Mouse (Mus musculus) ovary, postnatal 14 days (tissue): ENCODE data around the gene Gm8113.
A peak's percentile ranks its signal among the peaks of the same experiment; 100 is the strongest.
"Not testable (repeated sequence)": the region's sequence is repeated elsewhere in the genome, so short reads cannot be mapped to it uniquely, and the experiment has no call there.

Experiments used
- DNase-seq: peaks from one replicate; pipeline ENCODE4 v3.0.0; 2022; ENCODE audit warnings: low spot score

The Gm8113 gene

DNA sequence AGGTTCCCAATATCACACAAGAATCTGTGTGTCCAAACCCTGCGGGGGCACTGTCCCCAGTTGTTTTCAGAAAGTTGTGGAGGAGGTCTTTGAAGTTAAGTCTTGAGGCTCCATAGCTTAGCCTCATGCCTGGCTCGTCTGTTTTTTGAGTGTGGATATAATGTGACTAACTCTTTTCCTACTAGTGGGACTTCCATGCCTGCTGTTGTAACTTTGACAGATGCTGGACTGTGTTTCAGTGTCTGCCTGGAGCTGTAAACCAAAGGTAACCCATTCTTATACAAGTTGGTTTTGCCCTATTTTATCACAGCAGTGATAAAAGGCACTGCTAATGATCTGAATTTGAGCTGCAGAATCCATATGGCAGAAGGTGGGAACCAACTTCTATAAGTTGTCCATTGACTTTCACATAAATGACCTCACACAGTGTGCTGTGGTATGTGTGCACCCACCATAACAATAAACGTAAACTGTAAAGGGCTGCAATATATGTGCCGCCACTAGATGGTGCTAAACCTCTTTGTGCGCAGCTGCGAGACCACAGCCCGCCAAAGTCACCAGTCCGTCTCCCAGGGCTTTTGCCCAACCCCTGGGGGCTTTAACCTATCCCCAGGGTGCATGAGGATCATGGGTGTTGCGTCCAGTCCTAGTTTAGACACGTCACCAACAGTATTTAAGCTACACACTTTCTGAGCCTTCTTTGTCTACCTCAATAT, at the start of gene Gm8113:
TSS of gene Gm8113 (plus strand) at position 703 of the 716 bp plus-strand sequence.
- peak; percentile 33 for DNase-seq

DNA sequence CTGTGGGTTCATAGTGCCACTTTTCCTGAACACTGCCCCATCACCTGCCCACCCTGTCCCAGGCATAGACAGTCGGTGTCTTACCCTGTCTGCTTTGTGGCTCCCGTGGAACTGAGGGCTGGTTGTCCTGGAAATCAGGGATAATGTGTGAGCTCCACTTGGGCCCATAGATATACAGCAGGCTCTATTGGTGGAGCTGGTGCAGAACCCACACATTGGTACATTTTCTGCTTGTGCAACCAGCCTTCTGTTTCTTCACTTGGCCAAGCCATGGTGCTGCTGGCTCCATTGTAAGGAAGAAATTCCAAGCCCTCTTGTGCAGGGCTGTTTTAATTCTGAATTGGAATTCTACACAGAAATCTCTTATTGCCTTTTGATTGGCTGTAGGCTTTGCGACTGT, 49.8 kb upstream of the Gm8113 start, which contains the start of gene Ear1:
TSS of gene Ear1 (minus strand) at position 101 of the 400 bp plus-strand sequence.
- DNase-seq = not testable (repeated sequence)

- DNase-seq = not testable (repeated sequence)
Measured at GRCm38 (mm10) chr14:43877789-43878188, 47.4 kb upstream of the Gm8113 start.

GRCm38 (mm10) chr14:43879966-43880545, 45.1 kb upstream of the Gm8113 start:
- DNase-seq = not testable (repeated sequence)

DNA sequence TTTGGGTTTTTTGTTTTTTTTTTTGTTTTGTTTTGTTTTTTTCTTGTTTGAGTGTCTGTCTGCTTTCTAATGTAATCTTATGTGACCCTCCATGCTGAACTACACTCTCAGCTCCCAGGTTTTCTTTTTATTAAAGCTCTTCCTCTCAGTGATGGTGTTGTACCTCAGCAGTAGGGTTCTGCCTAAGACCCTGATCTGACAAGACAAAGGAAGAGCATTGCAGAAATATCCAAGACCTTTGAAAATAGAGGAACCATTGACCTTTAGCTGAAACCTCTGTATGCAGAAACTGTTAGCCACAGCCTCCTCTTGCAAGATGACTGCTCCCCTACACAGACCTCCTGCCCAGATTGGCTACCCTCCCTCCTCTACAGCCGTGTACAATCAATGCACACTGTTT, 39.0 kb upstream of the Gm8113 start:
- DNase-seq = not testable (repeated sequence)

GRCm38 (mm10) chr14:43891288-43891687, 33.9 kb upstream of the Gm8113 start:
- DNase-seq = not testable (repeated sequence)

DNA sequence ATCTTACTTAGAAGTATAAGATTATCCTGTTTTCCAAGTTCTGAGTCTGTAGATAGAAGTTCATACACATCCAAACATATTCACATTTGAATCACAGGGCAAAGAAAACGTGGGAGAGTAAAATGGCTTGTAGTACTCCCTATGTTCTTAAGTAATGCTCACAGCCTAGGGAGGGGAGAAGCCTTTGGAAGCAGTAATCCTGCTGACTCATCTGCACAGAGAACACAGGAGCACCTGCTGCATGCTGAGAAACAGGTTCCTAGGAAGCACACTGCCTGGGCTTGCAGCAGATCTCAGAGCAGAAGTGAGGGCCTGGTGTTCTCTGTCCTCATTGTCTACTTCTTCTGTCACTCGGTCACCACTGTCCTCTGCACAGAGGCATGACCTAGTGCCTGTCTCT, 29.8 kb upstream of the Gm8113 start:
- not testable (repeated sequence) for DNase-seq

DNA sequence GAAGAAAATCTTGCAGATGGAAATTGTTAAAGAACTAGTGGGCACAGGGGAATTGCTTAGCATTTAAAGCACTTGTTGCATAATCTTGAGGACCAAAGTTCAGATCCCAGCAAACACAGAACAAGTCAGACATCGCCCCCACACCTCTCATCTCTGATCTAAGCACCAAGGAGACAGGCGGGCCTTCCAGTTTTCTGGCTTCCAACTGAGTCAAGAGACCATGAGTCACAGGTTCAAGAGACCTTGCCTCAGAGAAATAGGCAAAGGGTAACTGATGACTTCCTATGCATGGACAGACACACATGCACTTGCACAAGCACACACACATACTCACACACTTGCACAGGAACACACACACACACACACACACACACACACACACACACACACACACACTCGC, 26.6 kb upstream of the Gm8113 start:
- DNase-seq = not testable (repeated sequence)

- DNase-seq = not testable (repeated sequence)
Measured at GRCm38 (mm10) chr14:43918214-43918613, 7.0 kb upstream of the Gm8113 start.

DNA sequence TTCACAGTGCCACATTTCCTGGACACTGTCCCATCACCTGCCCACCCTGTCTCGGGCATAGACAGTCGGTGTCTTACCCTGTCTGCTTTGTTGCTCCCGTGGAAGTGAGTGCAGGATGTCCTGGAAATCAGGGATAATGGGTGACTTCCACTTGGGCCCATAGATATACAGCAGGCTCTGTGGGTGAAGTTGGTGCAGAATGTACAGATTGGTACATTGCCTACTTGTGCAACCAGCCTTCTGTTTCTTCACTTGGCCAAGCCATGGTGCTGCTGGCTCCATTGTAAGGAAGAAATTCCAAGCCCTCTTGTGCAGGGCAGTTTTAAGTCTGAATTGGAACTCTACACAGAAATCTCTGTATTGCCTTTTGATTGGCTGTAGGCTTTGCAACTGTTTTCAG, 1.7 kb upstream of the Gm8113 start, which contains the start of gene Ear10:
TSS of gene Ear10 (minus strand) at position 101 of the 400 bp plus-strand sequence.
- DNase-seq = not testable (repeated sequence)

GRCm38 (mm10) chr14:43925404-43925950, 287 bp downstream of the Gm8113 start:
- DNase-seq = peak; percentile 2

GRCm38 (mm10) chr14:43932991-43933390, 7.8 kb downstream of the Gm8113 start:
- peak; percentile 6 for DNase-seq

- not testable (repeated sequence) for DNase-seq
Measured at GRCm38 (mm10) chr14:43933399-43933798, 8.2 kb downstream of the Gm8113 start.

GRCm38 (mm10) chr14:43953382-43953781, 28.2 kb downstream of the Gm8113 start:
- DNase-seq = not testable (repeated sequence)

GRCm38 (mm10) chr14:43955074-43955473, 29.9 kb downstream of the Gm8113 start:
- DNase-seq = not testable (repeated sequence)

GRCm38 (mm10) chr14:43956769-43957168, 31.6 kb downstream of the Gm8113 start, which contains the start of gene Ang5:
TSS of gene Ang5 (plus strand) at chr14:43957069.
- DNase-seq = not testable (repeated sequence)
